Mouse (Mus musculus) midbrain, embryonic 13.5 days (tissue): ENCODE data around the gene Tmc2. TPM values are rescaled to one million over a fixed set of nuclear protein-coding genes. Genes with fewer than 3 reads are reported as not detected.
A peak's percentile ranks its signal among the peaks of the same experiment; 100 is the strongest.

Experiments used
- ATAC-seq: fragments of 200-750 bp; cut with Nextera tagmentation; 2 replicates; pipeline ENCODE4 v1.8.0; 2017; ENCODE audit warnings: mild to moderate bottlenecking, moderate TSS enrichment, moderate library complexity
- H3K27ac ChIP-seq: fragments of 300-500 bp; sonication (generic); 2 replicates; pipeline ENCODE4 v1.5.1; 2015; ENCODE audit warnings: inconsistent platforms, mild to moderate bottlenecking, moderate library complexity
- H3K27me3 ChIP-seq: fragments of 300-500 bp; sonication (generic); 2 replicates; pipeline ENCODE4 v1.6.1; 2015; ENCODE audit warnings: mild to moderate bottlenecking, inconsistent platforms
- H3K36me3 ChIP-seq: fragments of 300-500 bp; sonication (generic); 2 replicates; pipeline ENCODE4 v1.6.1; 2015; ENCODE audit warnings: mild to moderate bottlenecking, inconsistent platforms
- H3K4me1 ChIP-seq: fragments of 300-500 bp; sonication (generic); replicated peaks from 2 replicates; pipeline ENCODE4 v1.6.1; 2015; ENCODE audit warnings: inconsistent platforms
- H3K4me2 ChIP-seq: fragments of 300-500 bp; sonication (generic); replicated peaks from 2 replicates; pipeline ENCODE4 v1.6.1; 2015; ENCODE audit warnings: moderate library complexity, mild to moderate bottlenecking, inconsistent platforms
- H3K4me3 ChIP-seq: fragments of 300-500 bp; sonication (generic); replicated peaks from 2 replicates; pipeline ENCODE4 v1.5.1; 2015; ENCODE audit warnings: mild to moderate bottlenecking, inconsistent platforms
- H3K9ac ChIP-seq: fragments of 300-500 bp; sonication (generic); replicated peaks from 2 replicates; pipeline ENCODE4 v1.6.1; 2015; ENCODE audit warnings: mild to moderate bottlenecking, inconsistent platforms
- H3K9me3 ChIP-seq: fragments of 300-500 bp; sonication (generic); 2 replicates; pipeline ENCODE4 v1.6.1; 2016; ENCODE audit warnings: mild to moderate bottlenecking, inconsistent platforms
- WGBS: fragments of 180-500 bp; shearing (Covaris S2); methylation state at CpG from one replicate; pipeline ENCODE4 v1.1.7; 2015; 5-methylcytosine and 5-hydroxymethylcytosine counted together
- polyA plus RNA-seq: library from polyadenylated mRNA; unstranded; fragments of >200 nt; fragmentation: Nextera tagmentation; extraction: Ambion mirVana; gene quantifications from 2 replicates; pipeline ENCODE4 v1.2.1, GENCODE M21; 2015

The Tmc2 gene
- polyA plus RNA-seq, 1 experiment from 2014 or later: not detected

GRCm38 (mm10) chr2:130291434-130291833 lies 96.4 kb downstream of the Tmc2 start:
- Histone ChIP-seq H3K4me1 (peaks cover 35% of the 10 kb centered on the region), H3K4me2 (peak overlapping the region; percentile 26; the same call in 1 of the 2 replicates), H3K27ac (no peak overlapping the region), H3K9me3 (no peaks in the 10 kb centered on the region), H3K9ac (no peak overlapping the region), H3K36me3 (no peaks in the 10 kb centered on the region), H3K4me3 (no peak overlapping the region), H3K27me3 (peaks cover 7% of the 10 kb centered on the region; the same call in 1 of the 2 replicates)
- WGBS: 24% methylated on average over 8 of the region's 8 CpGs
- peak; percentile 41; the same call in 1 of the 2 replicates for ATAC-seq

GRCm38 (mm10) chr2:130293009-130293408 lies 98.0 kb downstream of the Tmc2 start:
- Histone ChIP-seq H3K4me3 (no peak overlapping the region), H3K27me3 (peaks cover 12% of the 10 kb centered on the region; the same call in 1 of the 2 replicates), H3K9ac (no peak overlapping the region), H3K36me3 (peaks cover 2% of the 10 kb centered on the region), H3K4me1 (peaks cover 43% of the 10 kb centered on the region), H3K9me3 (no peaks in the 10 kb centered on the region), H3K27ac (no peak overlapping the region), H3K4me2 (no peak overlapping the region)
- WGBS: 36% methylated on average over 3 of the region's 3 CpGs
- 0 out of 2 replicates have a peak, but pooled peaks have one; percentile 1 for ATAC-seq

- H3K36me3 ChIP-seq: peaks cover 6% of the 10 kb centered on the region
- no peak overlapping the region for H3K27ac ChIP-seq
- H3K9me3 ChIP-seq: no peaks in the 10 kb centered on the region
- H3K4me3 ChIP-seq: no peak overlapping the region
- no peak overlapping the region for H3K9ac ChIP-seq
- H3K4me1 ChIP-seq: peaks cover 43% of the 10 kb centered on the region
- peaks cover 12% of the 10 kb centered on the region; the same call in 1 of the 2 replicates for H3K27me3 ChIP-seq
- peak; percentile 25 for ATAC-seq
- H3K4me2 ChIP-seq: no peak overlapping the region
- WGBS: 3% methylated on average over 4 of the region's 4 CpGs
Measured at GRCm38 (mm10) chr2:130293486-130293885, 98.5 kb downstream of the Tmc2 start.

- WGBS: 8% methylated on average over 20 of the region's 20 CpGs
- no peaks in the 10 kb centered on the region for H3K9me3 ChIP-seq
- peaks cover 6% of the 10 kb centered on the region for H3K36me3 ChIP-seq
- H3K27ac ChIP-seq: peak overlapping the region; percentile 82
- peak overlapping the region; percentile 73 for H3K4me3 ChIP-seq
- H3K27me3 ChIP-seq: peaks cover 12% of the 10 kb centered on the region; the same call in 1 of the 2 replicates
- no peak for ATAC-seq
- H3K9ac ChIP-seq: peak overlapping the region; percentile 88
- H3K4me2 ChIP-seq: peak overlapping the region; percentile 71
- H3K4me1 ChIP-seq: peaks cover 48% of the 10 kb centered on the region
Measured at GRCm38 (mm10) chr2:130294218-130294935, 99.4 kb downstream of the Tmc2 start.

- H3K27me3 ChIP-seq: peaks cover 12% of the 10 kb centered on the region; the same call in 1 of the 2 replicates
Measured at GRCm38 (mm10) chr2:130294936-130295277, 99.9 kb downstream of the Tmc2 start, which contains the start of gene Ebf4. TSS of gene Ebf4 (plus strand) at chr2:130295169.

GRCm38 (mm10) chr2:130295331-130296133 lies 100.5 kb downstream of the Tmc2 start:
- Histone ChIP-seq H3K4me1 (peaks cover 48% of the 10 kb centered on the region), H3K9ac (peak overlapping the region; percentile 88), H3K4me2 (peak overlapping the region; percentile 71), H3K27ac (peak overlapping the region; percentile 82), H3K27me3 (peaks cover 12% of the 10 kb centered on the region; the same call in 1 of the 2 replicates), H3K36me3 (peaks cover 6% of the 10 kb centered on the region), H3K9me3 (no peaks in the 10 kb centered on the region), H3K4me3 (peak overlapping the region; percentile 73)
- ATAC-seq: peak; percentile 74
- WGBS: under 1% methylated on average over 61 of the region's 99 CpGs

More at GRCm38 (mm10) chr2:130294936-130295277, 99.9 kb downstream of the Tmc2 start, which contains the start of gene Ebf4:
- Histone ChIP-seq H3K27ac (peak within 1 kb of the TSS; percentile 82), H3K4me1 (peaks cover 48% of the 10 kb centered on the region), H3K9ac (peak within 1 kb of the TSS; percentile 88), H3K4me3 (peak within 1 kb of the TSS; percentile 73), H3K36me3 (peaks cover 6% of the 10 kb centered on the region), H3K4me2 (peak within 1 kb of the TSS; percentile 71), H3K9me3 (no peaks in the 10 kb centered on the region)
- WGBS: 2% methylated on average over 29 of the region's 39 CpGs
- peak; percentile 65 for ATAC-seq

GRCm38 (mm10) chr2:130296134-130296745 lies 101.2 kb downstream of the Tmc2 start:
- ATAC-seq: no peak; the same call in none of the 2 replicates
- 3% methylated on average over 20 of the region's 20 CpGs for WGBS
- Histone ChIP-seq H3K9me3 (no peaks in the 10 kb centered on the region), H3K4me1 (peaks cover 47% of the 10 kb centered on the region), H3K27ac (peak overlapping the region; percentile 82), H3K36me3 (peaks cover 6% of the 10 kb centered on the region), H3K9ac (peak overlapping the region; percentile 88), H3K27me3 (peaks cover 12% of the 10 kb centered on the region; the same call in 1 of the 2 replicates), H3K4me2 (peak overlapping the region; percentile 71), H3K4me3 (peak overlapping the region; percentile 73)

GRCm38 (mm10) chr2:130297580-130297979 lies 102.6 kb downstream of the Tmc2 start:
- peaks cover 6% of the 10 kb centered on the region for H3K36me3 ChIP-seq
- ATAC-seq: no peak
- H3K9me3 ChIP-seq: no peaks in the 10 kb centered on the region
- H3K27ac ChIP-seq: no peak overlapping the region
- no peak overlapping the region for H3K9ac ChIP-seq
- peaks cover 41% of the 10 kb centered on the region for H3K4me1 ChIP-seq
- WGBS: 87% methylated on average over 9 of the region's 9 CpGs
- no peak overlapping the region for H3K4me2 ChIP-seq
- peaks cover 12% of the 10 kb centered on the region; the same call in 1 of the 2 replicates for H3K27me3 ChIP-seq
- no peak overlapping the region for H3K4me3 ChIP-seq

GRCm38 (mm10) chr2:130303014-130303413 lies 108.0 kb downstream of the Tmc2 start:
- 45% methylated on average over 4 of the region's 4 CpGs for WGBS
- no peaks in the 10 kb centered on the region for H3K27me3 ChIP-seq
- no peak for ATAC-seq
- no peak overlapping the region for H3K4me2 ChIP-seq
- no peak overlapping the region for H3K27ac ChIP-seq
- H3K36me3 ChIP-seq: peaks cover 35% of the 10 kb centered on the region
- H3K4me3 ChIP-seq: no peak overlapping the region
- H3K4me1 ChIP-seq: peaks cover 5% of the 10 kb centered on the region; the same call in 1 of the 2 replicates
- H3K9ac ChIP-seq: no peak overlapping the region
- no peaks in the 10 kb centered on the region for H3K9me3 ChIP-seq
